Mouse (Mus musculus): ENCODE measurements around the gene Calm4.

The Calm4 gene

DNA sequence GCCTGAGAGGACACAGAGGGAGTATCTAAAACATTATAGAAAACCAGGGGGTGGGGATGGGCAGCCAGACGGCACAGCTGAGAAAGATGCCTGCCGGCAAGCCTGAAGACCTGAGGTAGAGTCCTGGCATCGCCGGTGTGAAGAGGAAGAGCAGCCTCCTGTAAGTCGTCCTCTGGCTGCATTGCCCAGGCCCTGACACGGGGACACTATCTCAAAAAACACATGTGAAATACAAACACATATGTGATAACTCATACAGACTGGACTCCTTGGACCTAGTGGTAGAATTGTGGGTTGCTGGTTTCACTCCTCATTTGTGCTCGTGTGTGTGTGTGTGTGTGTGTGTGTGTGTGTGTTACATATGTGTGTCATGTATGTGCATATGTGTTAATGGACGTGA lies 23.7 kb downstream of the Calm4 start:
- no peak for DNase-seq (ENCODE audit: low spot score in 2 of 2)

DNA sequence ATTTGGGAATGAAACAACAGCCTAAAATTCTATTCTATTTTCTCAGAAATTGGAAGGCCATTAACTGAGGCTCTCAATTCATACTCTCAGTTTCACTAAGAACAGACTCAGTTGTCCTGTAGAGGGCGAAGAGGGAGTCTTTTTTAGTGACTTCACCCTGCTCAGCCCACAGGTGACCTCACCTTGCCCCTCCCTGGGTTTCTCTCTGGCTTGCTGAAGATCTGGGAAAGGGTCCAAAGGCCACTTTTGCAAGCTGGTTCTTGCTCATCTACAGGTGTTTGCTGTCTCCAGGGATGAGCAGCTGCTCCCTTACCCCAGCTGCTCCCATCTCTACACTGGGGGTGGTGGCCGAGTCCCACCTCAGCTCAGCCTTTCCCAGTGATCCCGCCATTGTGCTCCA lies 24.8 kb downstream of the Calm4 start:
- no peak for DNase-seq (ENCODE audit: low spot score in 2 of 2)

DNA sequence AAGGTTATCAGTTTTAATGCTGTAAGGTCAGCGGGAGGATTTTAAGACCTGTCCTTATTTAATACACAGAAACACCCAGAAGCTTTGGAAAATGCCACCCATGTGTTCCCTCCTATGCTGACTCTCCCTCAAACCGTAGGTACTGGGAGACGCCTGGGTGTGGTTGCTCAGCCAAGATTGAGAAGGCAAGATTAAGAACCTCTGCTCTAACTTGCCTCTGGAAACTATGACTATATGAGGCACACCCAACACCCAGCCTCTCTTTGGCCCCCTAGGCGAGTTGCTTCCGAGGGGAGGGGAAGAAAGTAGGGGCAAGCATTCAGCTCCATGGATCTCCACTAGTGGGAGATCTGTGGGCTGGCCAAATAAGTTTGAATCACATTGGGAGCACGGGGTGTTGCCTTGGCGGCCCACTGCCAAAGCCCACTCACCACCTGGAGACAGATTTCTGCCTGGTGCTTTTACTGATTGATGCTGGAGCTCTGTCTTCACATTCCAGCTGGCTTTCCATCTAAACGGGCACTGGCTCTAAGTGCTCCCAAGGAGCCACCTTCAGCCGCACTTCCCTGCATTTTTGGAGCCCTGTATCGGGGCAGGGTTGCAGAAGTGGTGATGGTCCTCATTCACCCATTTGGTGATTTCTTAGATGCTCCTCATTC lies 25.5 kb downstream of the Calm4 start:
- peak; percentile 49 to 64 for DNase-seq (ENCODE audit: low spot score in 2 of 2)

DNA sequence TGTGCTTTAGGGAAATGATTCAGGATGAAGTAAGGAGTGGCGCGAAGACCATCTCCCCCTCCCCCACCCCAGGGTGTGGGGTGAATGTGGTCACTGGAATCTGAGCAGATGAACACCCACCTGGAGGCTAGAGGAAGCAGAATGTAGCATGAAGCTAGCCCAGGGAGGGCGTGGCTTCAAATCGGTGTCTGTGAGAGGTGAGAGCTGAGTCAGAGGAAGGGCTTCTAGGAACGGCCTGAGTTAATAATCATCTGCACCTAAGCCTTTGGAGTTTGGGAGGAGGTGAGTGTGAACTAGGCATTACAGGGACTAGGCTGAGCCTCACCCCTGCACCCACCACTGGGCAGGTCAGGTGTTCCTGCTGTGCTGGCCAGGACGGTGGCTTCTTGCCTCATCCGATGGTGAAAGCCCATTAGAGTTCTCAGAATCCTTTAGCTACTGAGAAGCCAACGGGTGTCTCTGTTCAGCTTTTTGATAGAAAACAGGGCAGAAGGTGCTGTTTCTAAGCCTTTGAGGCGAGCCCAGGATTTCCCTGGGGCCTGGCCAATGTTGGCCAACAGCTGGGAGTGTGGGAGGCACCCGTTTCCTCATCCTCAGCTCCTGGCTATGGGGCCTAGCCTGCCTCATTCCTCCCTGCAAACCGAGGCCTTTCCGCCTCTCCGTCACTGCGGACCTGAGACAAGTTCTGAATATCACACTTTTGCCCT lies 28.2 kb downstream of the Calm4 start:
- no peak for DNase-seq (ENCODE audit: low spot score in 2 of 2)

GRCm38 (mm10) chr13:3866355-3867052 lies 28.9 kb downstream of the Calm4 start:
- no peak for DNase-seq (ENCODE audit: low spot score in 2 of 2)

DNA sequence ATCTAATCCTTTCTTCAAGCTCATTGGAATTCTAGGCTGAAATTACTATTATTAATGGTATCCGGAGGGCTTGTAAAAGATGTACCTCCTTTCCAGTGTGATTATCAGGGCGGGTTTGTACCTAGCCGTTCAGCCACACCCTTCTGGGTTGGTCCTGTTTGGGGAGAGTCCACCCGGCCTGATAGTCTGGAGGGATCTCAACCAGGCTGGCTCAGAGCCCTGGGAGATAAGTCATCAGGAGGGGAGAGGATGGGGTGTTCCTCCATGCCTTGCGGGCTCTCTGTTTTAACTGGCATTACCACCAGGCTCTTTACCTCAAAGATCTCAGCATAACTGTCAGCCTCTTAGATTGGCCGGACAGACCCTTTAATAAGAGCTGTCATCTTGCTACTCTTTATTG lies 29.6 kb downstream of the Calm4 start:
- no peak for DNase-seq (ENCODE audit: low spot score in 2 of 2)

DNA sequence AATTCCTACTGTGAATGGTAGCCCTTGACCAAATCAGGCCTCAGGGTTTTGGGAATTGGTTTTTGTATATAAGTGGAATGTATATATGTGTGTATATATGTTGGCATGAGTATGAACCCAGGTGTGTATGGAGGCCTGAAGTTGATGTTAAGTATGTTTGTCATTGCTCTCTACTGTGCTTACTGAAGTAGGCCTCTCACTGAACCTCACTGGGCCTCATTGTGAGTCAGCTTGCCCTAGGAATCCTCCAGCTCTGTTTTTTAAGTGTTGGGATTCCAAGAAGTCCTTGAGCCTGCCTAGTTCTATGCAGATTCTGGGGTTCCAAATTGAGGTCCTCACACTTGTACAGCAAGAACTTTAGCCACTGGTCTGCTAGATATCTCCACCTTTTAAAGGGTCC lies 32.3 kb downstream of the Calm4 start:
- no peak for DNase-seq (ENCODE audit: low spot score in 2 of 2)

DNA sequence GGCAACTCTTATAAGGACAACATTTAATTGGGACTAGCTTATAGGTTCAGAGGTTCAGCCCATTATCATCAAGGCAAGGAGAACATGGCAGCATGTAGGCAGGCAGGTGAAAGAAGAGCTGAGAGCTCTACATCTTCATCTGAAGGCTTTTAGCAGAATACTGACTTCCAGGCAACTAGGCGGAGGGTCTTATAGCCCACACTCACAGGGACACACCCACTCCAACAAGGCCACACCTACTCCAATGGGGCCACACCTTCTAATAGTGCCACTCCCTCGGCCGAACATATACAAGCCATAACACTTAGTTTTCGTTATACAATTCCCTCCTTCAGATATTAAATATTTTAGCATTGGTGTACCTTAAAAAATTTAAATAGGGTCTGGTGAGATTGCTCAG lies 35.3 kb downstream of the Calm4 start:
- no peak for DNase-seq (ENCODE audit: low spot score in 2 of 2)

- no peak for DNase-seq (ENCODE audit: low spot score in 2 of 2)
Observed at GRCm38 (mm10) chr13:3876448-3876847, 38.9 kb downstream of the Calm4 start.

DNA sequence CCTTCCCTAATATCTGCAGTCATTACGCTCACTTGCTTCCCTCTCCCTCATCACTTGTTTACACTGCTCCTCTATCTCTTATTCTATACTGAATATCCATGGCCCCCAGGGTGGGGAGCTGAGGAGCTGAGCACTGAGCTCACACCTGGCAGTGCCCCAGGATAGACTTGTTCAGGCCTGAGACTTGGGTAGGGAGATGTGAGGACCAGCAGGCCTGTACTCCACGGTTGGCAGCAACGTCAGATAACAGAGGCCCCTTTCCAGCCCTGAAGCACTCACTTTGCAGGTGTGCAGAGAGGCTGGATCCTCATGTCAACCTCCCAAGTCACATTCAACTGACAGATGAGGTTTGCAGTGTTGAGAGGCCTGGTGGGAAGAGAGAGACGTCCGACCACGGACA lies 39.6 kb downstream of the Calm4 start:
- DNase-seq (ENCODE audit: low spot score in 2 of 2): no peak

GRCm38 (mm10) chr13:3877679-3878220 lies 40.2 kb downstream of the Calm4 start:
- DNase-seq (ENCODE audit: low spot score in 2 of 2): no peak

DNA sequence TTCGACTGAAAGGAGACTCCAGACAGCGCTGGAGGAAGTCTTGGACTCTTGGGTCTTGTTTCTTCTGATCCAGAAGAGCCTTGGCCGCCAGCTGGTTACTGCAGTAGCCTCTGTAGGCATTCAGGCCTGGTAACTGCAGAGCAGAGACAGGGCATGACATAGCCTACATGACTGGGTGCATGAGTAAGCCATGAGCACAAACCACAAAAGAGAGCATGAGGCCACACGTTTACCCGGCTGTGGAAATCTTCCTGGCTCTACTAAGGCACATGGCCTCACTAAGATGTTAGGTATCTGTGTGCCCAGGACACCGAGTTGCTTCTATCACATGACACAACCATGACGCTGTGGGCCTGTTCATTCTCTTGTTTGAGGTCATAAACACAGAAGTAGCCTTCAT lies 49.1 kb downstream of the Calm4 start:
- no peak for DNase-seq (ENCODE audit: low spot score in 2 of 2)
